Mouse (Mus musculus): ENCODE results near the gene Mapkapk3.
"Not testable (repeated sequence)": the region's sequence is repeated elsewhere in the genome, so short reads cannot be mapped to it uniquely, and the experiment has no call there.

Gene Mapkapk3

DNA sequence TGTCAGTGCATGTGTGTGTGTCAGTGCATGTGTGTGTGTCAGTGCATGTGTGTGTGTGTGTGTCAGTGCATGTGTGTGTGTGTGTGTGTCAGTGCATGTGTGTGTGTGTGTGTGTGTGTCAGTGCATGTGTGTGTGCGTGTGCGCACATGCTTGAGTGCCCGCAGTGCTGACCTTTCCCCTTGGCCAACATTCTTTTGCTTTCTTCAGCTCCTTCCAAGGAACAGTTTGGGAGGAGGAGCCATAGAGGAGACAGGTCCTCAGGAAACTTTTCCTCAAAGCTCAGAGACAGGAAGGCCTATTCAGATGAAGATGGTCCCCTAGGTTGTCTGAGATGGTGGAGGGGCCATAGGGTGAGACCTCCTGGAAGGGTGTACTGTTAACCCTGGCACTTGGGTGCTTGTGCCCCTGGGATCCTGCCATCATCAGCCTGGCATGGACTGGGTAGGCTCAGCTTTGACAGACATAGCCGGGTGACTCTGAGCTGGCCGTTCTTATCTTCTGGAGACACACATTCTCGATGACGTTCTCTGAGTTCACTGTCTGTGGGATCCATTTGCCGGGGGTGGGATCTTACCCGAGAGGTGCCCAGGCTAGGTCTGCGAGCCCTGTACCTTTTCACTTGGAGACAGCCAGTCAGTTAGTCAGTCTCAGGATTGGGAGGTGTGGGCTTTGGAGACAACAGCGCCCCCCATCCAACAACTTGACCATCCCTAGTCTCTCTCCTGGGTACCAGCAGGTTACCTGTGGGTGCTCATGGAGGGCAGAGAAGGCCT, 17.6 kb upstream of the Mapkapk3 start:
- DNase-seq: no peak

DNA sequence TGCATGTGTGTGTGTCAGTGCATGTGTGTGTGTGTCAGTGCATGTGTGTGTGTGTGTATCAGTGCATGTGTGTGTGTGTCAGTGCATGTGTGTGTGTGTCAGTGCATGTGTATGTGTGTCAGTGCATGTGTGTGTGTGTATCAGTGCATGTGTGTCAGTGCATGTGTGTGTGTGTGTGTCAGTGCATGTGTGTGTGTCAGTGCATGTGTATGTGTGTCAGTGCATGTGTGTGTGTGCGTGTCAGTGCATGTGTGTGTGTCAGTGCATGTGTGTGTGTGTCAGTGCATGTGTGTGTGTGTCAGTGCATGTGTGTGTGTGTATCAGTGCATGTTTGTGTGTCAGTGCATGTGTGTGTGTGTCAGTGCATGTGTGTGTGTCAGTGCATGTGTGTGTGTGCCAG, 17.0 kb upstream of the Mapkapk3 start:
- not testable (repeated sequence) for DNase-seq

DNA sequence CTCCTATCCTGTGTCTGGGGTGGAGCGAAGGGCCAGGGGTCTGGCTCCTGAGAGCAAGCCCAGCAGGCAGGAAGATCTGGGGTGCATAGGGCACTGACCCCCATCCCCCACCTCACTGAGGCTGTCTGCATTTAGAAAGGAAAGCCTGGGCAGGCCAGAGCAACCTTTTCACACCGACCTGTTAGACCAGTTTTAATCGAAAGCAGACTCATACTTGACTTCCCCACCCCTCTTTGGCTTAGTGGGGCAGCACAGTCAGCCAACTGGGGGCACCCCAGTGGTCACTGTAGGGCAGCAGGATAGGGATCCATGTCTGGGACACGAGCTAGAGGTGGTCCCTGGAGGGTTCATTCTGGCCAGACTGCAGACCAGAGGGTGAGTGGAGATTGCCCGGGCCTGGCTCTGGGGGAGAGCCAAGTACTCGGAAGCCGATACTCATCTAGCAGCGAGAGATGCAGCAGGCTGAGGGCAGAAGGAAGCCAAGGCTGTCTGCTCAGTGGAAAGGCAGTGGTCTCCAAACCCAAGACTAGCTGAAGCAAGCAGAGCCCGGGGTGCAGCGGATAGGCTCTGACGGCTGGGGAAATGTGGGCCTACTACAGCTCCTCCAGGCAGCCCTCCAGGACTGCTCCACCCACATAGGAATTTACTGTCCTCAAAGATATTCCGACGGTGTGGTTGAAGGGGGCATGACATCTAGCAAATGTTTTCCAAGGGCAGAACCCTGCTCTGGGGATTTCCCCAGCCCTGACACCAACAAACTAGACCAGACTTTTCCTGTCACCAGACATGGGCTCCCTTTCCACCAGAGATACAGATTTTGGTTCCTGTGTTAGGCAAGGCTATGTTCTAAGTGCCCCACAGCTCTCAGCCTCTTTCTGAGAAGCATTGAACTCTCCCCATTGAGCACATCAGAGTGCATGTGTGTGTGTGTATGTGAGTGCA, 16.2 kb upstream of the Mapkapk3 start:
- DNase-seq: no peak

DNA sequence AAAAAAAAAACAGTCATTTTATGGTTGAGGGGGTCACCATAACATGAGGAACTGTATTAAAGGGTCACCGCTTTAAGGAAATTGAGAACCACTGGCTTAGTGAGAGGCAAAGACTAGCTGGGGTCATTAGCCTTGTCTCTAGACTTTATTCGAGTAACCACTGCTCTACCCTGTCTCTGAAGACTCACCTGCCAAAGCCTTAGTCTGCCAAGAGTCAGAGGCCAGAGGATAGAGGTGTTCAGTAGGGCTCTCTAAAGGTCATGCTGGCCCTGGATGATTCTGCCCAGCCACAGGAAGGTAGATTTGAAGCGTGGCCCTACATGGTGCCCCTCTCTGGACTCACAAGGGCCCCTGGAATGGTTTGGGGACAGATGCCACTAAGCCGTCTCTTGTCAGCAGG, 15.3 kb upstream of the Mapkapk3 start:
- no peak for DNase-seq

DNA sequence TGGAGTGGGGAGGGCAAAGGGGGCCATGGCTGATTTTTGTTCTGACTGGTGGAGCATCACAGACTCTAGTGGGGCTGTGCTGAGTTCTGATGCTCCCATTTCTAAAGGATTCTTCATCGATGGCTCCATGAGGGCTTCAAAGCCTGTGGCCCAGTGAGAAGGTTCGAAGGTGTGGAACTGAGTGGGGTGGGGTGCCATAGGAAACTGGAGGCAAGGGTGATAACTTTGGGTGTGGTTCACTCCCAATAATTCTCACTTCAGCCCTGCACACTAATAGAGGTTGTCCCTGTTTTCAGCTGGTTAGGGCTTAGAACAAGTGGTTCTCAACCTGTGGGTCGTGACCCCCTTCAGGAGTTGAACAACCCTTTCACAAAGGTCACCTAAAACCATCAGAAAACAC, 14.7 kb upstream of the Mapkapk3 start:
- DNase-seq: no peak

DNA sequence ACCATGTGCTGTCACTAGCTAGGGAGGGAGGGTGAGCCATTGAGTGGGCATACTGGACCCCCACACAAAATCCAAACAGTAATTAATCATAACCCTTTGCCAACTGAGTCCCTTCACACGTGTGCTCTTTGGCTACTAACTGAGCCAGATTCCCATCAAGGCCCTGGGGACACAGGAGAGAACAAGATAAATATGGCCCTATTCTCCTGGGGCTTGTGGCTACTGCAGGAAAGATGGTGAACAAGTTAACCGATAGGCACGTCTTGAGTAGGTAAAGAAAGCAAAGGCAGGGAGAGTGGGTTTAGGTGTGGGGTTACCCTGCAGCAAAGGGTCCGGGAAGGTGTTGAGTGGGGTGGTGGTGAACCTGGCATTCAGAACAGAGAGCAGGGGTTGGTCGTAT, 14.2 kb upstream of the Mapkapk3 start:
- no peak for DNase-seq

DNA sequence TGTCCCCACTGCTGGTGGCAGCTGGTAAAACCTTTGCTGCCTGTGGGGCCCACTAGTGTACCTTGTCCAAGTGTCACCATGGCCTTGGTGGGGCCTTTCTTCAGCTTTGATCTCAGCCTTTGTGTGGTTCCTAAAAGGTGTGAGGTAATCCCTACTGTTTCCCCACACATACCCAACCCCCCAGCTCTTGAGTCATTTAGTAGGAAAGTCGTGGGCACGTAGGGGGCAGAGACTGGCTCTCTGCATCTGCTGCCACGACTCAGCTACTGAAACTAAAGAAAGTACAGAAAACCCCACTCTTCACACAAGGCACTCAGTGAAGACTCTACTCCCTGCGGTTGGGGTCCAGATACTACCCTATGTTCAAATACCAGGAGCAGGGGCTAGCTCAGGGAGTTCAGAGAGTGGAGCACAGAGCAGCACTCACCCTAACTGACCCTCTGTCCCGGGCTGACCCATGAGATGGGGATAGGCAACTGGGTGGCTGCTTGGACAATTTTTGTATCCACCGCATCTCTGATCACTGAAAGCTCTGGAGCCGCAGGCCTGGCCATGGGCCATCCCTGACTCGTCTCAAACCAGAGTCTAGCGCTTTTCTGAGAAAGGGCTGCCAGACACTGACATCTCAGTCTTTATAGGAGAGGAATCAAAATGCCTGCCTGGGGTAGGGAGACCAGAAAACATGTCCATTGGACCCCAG, 13.6 kb upstream of the Mapkapk3 start:
- no peak for DNase-seq

DNA sequence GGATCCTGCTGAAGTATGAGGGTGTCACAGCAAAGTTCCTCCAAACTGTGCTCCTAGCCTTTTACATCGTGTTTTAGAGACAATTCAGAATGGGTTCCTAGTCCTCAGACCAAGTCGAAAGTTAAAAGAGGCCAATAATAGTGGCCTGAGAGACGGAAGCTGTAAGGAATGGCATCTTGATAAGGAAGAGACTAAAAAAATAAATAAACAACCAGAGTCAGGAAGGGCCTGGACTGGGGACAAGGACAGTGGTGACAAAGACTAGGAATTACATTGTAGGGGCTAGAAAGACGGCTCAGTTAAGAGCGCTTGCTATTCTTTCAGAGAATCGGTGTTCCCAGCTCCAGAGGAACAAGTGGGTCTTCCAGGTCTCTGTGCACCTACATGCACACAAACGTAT, 12.9 kb upstream of the Mapkapk3 start:
- no peak for DNase-seq

DNA sequence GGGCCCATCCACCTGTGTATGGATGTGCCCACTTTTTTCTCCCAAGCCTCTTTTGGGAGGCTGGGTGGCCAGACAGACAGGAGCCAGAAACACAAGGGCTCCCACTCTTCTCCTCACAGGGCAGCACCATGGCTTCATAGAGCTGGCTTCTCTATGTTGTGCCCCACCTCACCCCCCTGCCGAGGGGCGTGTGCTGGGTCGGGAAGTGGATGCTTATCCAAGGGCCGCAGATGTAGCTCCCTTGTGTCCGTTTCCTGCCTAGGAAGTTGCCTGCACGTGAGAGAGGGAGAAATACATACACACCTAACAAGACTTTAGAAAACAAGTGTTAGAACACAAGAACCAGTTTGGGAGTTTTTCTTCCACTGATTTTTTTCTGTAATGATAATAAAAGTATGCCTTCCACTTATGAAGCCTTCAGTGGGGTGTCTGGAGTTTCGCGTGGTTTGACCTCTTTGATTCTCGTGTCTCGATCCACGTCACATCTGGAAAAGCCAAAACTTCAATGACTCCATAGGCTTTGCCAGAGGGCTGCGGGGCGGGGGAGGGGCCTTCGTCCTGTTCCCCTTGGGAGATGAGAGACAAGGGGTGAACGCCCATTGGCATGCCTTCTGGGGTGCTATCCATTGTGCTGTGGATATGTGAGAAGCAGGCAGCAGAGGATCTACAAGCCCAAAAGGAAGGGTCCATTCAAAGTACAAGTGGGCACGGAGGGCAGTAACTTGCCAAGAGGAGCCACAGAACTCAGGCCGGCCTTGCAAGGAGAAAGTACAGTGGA, 12.1 kb upstream of the Mapkapk3 start:
- DNase-seq: no peak

DNA sequence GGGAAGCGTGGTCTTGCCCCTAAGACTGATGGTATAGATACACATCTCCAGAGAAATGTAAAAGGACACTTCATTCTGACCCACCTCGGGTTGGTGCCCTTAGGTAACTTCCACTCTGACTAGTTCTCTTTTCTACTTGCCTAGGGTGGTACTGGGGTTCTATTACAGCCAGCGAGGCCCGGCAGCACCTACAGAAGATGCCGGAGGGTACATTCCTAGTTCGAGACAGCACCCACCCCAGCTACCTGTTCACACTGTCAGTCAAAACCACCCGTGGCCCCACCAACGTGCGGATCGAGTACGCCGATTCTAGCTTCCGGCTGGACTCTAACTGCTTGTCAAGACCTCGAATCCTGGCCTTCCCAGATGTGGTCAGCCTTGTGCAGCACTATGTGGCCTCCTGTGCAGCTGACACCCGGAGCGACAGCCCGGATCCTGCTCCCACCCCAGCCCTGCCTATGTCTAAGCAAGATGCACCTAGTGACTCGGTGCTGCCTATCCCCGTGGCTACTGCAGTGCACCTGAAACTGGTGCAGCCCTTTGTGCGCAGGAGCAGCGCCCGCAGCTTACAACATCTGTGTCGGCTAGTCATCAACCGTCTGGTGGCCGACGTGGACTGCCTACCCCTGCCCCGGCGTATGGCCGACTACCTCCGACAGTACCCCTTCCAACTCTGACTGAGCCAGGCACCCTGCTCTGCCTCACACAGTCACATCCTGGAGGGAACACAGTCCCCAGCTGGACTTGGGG, 10.7 kb upstream of the Mapkapk3 start:
- DNase-seq: no peak

DNA sequence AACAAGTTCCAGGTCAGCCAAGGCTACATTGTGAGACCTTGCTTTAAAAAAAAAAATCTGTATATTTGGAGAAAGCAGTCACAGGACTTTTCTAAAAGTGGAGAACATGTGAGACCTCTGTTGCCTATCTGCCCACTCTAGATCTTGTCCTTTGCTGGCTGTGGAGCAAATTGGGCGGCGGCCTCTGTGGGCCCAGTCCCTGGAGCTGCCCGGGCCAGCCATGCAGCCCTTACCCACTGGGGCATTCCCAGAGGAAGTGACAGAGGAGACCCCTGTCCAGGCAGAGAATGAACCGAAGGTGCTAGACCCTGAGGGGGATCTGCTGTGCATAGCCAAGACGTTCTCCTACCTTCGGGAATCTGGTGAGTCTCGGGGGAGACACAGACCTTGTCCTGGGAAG, 10.1 kb upstream of the Mapkapk3 start:
- DNase-seq: no peak

DNA sequence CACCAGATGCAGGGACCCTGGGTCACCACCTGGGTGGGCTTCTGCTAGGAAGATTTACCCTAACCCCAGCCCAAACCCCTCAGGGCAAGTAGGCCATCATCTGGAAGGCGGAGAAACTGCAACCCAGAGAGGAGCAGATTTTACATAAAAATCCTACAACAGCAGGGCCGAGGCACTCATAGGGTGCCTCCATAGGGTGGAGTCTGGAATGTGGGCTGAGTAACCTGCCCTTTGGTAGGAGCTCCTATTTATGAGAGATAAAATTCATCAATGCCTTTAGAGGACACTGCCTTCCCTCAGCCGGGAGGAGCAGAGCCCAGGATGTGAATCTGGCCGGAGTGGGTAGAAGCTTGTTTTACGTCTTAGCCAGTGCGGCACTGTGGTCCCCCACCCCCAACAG, 9.2 kb upstream of the Mapkapk3 start:
- no peak for DNase-seq

DNA sequence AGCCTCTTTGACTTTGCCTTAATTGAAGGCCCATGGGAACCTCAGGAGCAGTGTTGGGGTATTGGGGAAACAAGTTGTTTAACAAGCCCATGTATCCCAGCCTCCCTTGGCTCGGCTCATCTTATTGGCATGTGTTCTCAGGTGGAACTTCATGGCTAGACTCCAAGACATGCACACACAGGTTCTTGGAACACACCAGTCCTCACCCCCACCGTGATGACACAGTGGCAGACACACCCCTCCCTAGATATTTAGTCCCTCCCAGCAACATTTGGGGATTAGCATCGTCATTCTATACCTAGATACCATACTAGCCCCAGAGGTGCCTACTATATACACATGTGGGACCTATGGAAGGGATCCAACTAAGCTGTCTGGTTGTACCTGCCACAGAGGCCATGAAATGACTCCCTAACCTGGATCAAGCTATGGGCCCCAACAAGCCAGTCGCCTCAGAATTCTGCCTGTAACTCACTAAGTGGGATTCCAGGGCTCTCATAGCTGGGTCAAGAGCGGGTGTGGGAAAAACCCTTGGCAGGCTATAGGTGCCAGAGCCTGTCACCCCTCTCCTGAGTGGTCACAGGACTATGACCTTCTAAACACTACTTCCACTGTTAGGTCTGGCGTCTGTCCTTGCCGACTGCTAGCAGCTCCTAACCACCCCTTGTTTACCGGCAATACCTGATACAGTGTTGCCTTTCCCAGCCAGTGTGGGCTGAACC, 8.5 kb upstream of the Mapkapk3 start:
- DNase-seq: no peak

DNA sequence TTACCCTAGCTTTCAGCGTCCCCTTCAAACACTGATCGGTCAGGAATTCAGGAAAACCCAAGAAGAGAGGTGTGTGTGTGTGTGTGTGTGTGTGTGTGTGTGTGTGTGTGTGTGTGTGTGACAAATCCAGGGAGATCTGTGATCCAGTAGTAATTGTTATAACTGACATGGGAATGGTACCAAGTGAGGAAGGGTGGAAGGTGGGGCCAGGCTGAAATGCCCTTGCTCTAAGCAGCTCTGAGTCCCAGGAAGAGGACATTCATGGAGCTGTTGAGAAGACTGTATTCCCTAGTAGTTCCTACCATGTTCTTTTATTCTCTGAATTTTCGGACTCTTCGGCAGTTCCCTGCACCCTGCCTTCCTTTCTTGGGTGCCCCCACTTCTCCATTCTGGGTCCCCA, 8.0 kb upstream of the Mapkapk3 start:
- no peak for DNase-seq

DNA sequence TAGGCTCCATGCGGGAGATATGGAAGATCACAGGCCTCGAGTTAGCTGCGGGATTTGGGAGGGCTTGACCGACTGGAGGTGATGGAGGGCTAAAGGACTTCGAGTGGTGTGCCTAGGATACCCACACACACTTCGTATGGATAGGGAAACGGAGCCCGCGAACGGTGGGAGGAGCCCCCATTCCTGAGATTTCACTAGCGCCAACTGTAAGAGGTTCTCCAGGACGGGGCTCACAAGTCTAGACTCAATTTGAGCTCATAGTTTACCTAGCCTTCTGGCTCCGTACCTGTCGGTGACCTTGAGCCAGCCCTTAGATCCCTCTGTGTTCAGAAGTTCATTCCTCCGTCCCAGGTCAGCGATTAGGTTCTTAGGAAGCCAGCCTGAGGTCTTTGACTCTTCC, 7.4 kb upstream of the Mapkapk3 start:
- DNase-seq: no peak

DNA sequence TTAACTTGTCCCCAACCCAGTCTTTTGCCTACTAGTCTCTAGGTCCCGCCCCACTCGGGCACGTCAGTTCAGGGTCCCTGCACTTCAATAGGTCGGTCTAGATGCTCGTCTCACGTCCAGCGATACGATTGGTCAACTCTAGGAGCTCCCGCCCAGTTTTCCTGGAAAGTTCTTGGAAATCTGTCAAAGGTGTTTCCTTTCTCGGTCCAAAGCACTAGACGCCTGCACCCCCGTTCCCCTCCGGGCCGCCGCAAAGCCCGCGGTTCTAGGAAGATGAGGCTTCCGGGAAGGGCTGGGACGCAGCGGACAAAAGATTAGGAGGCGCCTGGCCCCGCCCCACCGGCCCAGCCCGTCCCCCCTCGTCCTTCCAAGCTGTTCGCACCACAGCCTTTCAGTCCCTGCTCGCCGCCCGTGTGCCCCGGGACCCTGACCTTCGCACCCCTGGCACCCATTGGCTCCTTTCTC, 6.9 kb upstream of the Mapkapk3 start:
- DNase-seq: peak; percentile 88

DNA sequence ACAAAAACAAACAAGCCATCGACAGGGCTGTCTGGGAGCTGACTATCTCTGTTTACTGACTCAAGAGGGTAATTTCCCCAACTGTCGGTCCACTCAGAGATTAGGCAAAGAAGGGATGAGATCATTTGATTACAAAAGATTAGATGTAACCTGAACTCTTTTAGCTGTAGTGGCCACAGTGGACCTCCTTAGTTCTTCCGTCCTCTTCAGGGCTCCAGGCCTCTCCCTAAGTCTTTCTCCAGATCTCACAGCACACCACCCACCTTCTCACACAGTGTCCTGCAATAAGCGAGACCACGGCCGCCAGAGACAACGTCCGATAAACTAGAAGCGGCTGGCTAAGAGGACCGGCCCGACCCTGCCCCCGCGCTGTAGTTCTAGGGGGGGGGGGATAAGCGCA, 6.4 kb upstream of the Mapkapk3 start:
- DNase-seq: no peak

DNA sequence AAGGTAGTCTGAATTCAATTTTAAA, 6.2 kb upstream of the Mapkapk3 start, which contains the start of gene Cish:
TSS of gene Cish (plus strand) at position 11 of the 25 bp plus-strand sequence.
- DNase-seq: no peak

DNA sequence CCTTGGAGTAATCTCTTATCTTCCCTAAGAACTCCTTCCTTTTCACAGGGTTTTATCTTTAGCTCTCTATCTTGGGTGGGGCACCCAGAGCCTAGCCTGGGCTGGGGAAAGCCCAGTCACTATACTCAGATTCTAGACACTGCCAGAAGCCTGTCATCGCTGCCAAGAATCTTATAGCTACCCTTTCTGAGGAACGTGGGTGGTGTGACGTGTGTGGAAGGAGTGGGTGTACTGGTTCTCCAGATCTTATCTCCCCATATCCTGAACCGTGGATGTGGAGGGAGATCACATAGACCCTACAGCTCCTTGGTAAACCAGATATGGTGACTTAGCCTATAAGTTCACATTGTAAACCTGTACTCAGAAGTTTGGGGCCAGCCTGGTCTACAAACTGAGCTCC, 5.9 kb upstream of the Mapkapk3 start:
- no peak for DNase-seq

DNA sequence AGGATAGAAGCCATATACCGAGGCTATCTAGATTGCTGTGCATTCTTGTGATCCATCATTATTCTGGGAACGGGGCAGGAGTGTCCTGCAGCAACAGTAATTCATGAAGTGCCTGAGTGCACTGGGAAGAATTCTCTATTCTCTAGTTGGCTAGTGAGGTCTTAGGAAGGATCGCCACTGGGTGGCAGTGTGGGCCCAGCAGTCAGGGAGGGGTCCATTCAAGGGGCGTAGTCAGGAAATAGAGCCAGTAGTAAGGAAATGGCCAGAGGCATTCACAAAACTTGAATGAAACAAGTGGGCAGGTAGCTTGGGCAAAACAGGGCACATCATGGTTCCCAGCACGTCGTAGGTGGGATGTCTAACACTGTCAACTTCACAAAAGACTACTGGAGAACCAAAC, 4.6 kb upstream of the Mapkapk3 start:
- DNase-seq: peak; percentile 58

DNA sequence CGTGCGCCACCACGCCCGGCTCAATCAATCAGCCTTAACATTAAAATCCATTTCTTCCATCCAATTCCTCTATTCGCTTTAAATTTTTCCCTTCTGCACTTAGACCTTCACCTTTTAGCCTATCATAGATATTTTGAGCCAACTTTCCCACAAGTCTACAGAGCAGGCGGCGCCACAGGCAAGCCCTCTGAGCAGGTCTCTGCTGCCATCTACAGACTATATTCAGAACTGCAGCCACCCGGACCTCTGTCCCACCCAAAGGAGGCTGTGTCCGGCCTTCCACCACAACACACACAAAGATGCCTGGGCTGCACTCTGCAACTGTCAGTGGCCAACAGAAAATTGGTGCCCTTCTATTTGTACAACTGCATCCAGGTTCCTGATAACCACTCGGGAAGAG, 1.2 kb upstream of the Mapkapk3 start:
- peak; percentile 82 for DNase-seq

DNA sequence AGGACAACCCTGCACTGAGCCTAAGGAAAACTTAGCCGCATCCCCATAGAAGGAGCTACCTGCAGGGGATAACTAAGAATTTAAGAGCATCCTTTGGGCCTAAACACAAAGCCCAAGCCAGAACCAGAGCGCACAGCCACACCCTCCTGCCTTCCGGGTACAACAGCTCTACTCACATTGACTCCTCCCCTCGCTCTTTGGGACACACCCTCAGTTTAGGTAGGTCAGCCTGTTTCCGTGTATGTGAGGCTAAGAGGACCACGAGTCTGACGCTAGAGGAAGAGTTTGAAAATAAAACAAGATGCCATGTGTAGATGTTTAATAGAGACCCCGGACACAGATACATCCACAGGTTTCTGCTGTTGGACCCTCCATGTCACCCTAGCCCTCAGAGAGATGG, 966 bp downstream of the Mapkapk3 start:
- no peak for DNase-seq
